Mouse (Mus musculus) spleen, adult 12 weeks (tissue): ENCODE data around the gene Prkci.

Source experiments
- DNase-seq: peaks from one replicate; pipeline ENCODE4 v3.0.0; 2022; ENCODE audit warnings: low spot score

Gene Prkci

DNA sequence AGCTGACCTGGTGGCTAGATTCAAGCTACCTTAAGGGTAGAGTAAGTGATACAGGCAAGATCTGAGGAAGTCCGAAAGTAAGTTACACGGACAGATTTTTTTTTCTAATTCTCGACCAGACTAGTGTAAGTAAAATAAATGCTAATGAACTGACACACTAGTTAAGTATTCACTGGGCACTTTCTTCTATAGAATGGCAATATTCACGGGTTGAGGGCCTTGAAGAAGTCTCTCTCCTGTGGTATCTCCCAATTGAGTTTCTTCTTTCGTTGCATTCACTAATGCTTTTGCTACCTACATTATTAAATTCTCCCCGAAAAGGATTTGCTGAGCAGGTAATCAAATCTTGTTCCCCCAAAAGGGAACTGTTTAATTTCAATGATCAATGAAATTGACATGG, 688 bp upstream of the Prkci start:
- DNase-seq, result no peak

DNA sequence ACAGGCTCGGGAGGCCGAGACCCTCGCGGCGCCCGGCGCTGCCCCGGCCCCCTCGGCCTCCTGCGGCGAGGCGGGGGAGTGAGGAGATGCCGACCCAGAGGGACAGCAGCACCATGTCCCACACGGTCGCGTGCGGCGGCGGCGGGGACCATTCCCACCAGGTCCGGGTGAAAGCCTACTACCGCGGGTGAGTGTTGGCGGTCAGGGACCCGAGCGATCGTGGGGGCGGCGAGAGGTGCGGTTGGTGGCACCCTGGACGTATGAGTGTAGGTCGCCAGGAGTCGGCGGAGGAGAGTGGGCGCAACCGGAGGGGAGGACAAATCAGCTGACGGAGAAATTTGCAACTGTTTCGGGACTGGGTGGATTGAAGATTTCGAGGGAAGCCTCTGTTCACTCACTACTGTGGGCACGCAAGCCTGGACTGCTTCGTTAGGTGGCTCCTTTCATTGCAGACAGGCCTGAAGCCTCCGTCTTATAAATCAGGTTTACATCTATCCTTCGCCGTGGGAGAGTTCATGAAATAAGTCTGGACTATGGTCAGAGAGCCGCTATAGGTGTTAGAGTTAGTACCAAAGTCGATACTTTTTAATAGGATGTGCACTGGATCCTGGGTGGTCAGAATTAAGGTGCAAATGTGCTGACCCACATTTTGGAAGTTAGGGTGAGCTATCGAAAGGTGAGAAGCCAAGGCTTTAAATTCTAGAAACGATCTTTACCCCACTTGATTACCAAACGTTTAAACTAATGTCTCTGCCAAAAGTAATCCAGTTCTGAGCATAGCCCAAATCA, 546 bp downstream of the Prkci start:
- no peak for DNase-seq

DNA sequence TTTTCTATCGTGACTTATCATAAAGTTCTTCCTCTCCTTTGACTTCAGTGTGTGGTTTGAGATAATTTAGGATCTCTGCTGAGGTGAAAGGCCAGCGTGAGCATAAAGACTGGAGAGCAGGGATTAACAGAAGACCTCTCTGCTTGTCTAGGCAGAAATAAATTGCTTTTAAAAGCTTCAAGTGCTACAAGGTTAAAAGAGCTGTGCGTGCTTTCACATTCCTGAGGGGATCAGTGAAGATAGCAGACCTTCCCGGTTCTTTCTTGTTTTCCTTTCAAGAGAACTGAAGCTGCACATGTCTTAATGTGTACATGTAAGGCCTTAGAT, 1.1 kb downstream of the Prkci start:
- DNase-seq, result no peak

DNA sequence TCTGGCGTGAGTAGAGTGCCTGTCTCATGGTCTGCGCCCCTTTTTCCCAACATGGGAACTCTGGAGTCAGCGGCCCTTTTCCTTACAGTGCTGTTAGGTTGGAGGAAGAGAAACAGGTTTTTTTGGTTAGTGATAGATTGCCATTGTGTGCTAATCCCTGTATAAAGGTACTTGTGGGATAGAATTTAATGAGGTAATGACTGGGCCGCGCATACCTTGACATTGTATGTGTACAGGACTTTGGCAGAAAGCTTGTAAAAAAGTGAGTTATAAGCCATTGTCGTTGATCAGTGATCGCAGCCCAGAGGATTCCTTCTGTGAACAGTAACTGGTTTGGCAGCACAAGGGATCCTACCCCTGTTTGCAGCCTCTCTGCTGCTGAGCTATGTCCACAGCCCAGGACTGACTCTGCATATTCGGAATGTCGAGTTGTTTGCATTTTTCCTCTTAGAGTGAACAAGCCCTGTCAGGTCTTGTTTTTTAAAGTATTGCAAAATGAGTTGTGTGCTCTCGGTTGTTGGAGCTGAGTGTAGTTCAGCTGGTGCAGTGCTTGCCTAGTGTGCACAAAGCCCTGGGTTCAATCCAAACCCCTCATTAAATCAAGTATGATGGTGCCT, 4.0 kb downstream of the Prkci start:
- DNase-seq, result no peak

DNA sequence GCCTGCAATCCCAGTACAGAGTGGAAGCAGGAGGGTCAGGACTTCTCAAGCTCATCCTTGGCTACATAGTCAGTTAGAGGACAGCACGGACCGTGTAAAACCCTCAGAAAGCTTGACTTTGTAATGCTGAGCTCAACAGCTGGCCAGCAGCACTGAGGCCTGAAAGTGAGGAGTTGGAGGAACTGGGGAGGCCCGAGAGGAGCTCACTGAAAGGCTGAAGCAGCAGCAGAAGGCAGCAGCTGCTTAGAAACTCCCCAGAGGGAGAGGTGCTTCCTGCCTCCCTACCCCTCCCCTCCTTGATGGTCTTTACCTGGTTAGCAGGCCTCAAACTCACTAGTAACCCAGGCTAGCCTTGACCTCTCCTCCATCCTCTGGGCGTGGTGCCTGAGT, 4.5 kb downstream of the Prkci start:
- DNase-seq, result no peak

DNA sequence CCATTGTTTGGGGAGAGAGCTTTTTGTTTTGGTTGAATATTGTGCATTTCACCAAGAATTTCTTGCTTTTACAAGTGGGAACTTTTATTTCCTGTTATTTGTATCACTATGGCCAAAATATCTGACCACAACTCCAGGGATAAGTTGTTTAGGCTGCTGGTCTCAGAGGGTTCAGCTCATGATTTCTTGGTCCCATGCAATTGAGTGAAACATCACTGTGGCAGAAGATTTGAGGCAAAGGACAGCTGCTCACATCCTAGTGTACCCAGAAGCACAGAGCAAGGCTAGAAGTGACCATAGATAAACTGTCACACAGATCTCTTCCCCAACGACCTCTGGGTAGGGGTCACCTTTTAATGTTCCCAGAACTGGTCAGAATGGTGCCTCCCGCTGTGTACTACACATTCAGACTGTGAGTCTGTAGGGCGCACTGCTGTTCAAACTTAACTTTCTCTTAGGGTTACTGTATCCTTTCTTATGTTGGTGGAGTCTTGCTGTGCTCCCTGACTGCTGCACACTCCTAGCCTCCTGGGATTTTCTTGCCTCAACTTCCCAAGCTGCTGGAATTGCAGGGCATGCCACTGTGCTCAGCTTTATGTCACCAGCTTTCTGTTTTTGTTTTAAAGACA, 5.6 kb downstream of the Prkci start:
- no peak for DNase-seq

DNA sequence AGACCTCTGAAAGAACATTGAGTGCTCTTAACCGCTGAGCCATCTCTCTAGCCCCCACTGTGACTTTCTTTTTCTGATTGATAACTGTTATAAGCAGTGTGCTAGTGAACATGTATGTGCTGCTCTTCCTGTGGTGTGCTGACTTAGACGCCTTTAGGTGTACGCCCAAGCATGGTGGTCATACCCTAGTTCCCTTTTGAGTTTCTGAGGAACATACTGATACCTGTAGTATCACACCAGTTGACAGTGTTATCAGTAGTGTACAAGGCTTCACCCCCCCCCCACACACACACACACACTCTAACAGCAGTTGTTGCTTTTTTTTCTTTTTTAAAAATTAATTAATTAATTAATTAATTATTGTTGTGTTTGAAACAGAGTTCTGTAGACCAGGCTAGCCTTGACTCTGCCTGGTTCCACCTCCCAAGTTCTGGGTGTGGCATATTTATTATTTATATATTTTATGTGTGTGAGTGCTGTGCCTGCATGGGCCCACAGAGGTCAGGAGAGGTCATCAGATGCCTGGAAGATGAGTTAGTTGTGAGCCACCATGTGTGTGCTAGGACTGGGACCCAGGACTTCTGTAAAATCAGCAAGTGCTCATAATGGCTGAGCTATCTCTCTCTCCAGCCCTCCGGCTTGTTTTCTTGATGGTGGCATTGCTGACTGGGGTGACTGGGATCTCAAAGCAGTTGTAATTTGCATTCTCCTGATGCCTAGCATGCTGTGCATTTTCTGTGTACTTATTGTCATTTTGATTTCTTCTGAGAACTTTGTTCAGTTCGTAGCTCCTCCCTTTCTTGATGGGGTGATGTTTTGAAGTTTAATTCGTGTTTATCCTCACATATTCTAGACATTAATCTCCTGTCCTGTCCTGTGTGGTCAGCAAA, 9.0 kb downstream of the Prkci start:
- no peak for DNase-seq

DNA sequence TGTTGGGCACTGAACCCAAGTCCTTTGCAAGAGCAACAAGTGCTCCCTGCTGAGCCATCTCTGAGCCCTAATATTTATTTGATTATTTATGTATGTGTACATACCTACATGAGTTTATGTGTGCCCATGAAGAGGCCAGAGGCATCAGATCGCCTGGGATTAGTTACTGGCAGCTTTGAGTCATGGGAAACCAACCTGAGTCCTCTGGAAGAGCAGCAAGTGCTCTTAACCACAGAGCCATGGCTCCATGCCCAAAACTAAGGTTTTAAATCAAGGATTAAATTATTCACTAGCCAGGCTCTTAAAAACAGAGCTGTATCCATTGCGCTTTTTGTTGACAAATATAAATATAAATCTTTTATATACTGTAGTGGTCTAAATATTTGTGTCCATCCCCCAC, 18.8 kb downstream of the Prkci start:
- no peak for DNase-seq

DNA sequence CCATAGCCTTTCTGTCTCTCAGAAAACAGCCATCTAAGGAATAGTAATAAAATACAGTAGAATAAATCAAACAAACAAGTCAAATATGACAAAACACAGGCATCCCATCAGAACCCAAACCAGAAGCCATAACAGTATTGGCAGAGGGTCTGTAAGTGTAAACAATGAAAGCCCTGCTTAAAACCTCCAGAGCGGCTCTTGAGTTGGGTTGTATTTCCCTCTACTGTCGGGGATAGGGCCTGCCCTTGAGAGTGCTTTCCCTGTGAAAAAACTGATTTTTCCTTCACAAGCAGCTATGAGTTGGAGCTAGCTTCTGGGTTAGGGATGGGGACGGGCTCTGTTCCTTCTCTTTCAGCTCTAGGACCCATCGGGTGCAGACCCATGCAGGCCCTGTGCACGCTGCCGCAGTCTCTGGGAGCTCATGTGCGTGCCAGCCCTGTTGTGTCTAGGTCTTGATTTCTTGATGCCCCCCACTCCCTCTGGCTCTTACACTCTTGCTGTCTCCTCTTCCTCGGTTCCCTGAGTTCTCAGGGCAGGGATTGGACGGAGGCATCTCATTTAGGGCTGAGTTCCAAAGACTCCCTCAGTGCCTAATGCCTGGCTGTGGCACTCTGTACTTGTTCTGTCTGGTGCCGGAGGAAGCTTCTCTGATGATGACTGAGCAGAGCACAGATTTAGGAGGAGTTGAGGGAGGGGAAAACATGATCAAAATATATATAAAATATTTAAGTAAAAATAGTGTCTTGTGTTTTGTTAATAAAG, 20.3 kb downstream of the Prkci start:
- no peak for DNase-seq

DNA sequence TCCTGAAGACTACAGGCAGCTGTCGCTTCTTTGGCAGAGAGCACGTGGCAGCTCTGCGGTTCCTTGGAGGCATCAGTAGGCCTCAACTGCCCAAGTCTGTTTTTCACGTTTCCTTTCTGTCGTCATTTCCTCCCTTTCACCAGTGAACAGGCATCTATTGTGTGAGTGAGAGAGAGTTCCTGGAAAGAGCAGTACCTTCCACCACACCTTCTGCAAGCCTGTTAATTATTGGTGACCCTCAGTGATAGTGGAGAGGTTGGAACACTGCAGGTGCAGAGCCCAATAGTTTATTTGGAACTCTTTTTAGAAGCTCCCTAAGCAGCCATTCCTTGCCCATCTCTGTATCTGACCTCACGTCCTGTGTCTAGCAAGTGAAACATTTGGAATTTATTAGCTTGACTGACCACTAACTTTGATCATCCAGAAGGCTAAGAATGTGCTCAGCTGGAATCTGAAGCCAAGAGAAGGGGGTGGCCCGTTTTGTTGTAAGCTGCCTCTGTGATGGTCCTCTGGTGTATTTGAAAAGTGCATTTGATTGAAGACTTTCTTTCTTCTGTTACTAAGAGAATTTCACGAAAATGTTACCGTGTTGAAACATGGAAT, 21.1 kb downstream of the Prkci start:
- DNase-seq, result no peak

DNA sequence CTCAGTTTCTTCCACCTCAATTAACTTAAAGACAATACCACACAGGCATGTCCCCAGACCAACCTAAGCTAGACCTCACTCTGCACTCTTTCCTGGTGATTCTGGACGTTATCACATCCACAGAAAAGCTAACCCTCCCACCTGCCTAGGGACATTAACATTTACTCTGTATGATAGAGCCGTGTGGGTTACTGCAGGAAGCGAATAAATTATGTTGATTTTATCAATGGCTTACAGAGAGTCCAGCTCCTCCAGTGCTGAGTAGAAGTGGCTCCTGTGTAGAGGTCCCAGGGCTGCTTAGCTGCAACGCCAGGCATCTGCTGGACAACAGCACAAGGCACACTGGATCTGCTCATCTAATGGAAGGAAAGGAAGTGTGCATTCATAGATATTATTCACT, 22.1 kb downstream of the Prkci start:
- DNase-seq, result no peak

DNA sequence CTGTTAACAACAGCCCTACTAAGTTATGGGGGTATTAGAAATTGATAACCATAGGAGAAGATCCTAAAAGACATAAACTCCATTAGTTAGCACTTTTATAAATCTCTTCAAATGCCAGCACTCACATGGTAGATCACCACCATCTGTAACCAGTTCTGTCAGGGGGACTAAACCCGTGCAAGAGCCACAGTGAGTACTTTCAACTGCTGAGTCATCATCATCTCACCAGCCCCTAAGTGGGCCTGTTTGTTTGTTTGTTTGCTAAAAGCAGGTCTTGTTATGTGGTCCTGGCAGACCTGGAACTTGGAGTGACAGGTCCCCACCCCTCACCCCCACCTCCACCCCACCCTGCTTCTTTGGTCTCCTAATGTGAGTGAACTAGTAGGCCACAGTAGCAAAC, 23.7 kb downstream of the Prkci start:
- DNase-seq, result no peak

DNA sequence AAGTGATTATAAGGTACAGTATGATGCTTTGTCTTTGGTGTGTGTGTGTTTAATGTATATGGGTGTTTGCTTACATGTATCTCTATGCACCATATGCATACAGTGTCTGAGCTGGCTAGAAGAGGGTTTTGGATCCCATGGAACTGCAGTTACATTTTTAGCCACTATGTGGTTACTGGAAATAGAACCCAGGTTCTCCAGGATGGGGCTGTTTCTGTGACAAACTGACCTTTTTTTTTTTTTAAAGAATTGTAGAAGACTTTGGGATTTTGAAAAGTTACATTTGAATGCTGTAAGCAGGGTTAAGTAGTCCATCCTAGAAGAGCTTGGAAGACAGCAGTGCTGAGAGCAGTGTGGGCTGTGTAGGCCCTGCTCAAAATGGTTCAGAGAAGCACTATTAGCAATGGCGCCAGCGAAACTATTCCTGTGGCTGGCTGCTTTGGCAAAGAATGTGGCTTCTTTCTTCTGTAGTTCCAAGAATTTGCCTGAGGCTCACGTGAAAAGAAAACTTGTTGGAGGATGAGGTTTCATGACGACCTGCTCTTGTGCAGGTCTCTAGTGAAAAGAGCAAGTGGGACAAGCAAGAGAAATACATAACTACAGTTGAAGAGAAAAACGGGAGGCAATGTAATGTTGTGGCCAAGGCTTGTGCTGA, 24.4 kb downstream of the Prkci start:
- DNase-seq, result no peak

DNA sequence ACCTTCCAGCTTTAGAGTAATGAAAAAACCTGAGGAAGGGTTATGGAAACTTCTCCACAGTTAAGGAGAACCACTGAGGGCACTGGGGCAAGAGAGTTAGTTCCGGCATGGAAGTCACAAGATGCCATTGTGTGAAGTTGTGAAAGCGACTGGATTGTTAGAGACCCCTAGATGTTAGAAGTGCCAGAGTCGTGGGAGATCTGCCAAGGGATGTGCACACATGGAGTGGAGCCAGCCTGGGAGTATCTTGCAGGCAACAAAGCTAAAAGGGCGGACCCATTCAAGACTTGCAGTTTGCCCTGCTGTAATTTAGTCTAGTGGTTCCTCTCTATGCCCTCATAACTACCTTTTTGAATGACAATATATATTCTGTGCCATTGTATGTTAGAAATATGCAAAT, 25.1 kb downstream of the Prkci start:
- no peak for DNase-seq

DNA sequence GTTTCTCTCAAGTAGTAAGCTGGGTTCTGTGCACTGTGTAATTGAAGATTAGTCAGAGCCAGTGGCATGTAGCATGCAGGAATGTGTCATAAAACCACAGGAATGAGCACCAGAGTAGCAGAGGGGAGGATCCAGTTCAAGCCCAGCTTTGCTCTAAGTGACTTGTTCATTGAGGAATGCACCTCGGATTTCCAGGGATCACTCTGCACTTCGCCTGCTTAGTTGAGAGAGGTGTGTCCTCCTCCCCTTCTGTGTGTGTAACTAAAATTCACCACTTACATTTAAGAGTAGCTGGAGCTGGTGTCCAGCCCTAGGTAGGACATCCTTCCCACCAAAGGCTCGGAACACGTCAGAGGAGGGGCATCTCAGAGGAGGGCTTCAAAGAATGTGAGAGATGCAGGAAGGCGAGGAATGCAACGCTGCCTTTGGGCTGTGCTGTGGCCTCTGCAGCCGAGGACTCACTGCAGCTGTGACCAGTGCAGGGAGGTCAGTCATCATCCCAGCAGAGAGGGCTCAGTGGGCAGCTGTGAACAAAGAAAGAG, 27.4 kb downstream of the Prkci start:
- DNase-seq, result no peak

DNA sequence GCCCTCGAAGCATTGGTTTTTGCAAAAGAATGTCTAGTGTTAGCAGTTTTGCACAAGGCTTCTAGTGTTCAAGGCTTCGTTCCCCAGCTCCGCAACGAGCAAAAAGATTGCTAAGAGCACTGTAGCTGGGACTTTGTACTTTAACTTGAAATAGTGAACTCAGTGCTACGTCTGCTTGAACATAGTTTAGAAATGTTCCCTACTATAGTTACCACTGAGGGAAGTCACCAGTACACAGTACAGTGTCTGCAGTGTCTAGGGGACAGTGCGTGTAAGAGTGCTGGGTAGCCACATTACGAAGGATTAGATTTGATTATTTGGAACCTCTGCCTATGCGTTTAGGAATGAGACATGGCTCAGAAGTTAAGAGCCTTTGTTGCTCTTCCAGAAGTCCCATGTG, 32.2 kb downstream of the Prkci start:
- no peak for DNase-seq

DNA sequence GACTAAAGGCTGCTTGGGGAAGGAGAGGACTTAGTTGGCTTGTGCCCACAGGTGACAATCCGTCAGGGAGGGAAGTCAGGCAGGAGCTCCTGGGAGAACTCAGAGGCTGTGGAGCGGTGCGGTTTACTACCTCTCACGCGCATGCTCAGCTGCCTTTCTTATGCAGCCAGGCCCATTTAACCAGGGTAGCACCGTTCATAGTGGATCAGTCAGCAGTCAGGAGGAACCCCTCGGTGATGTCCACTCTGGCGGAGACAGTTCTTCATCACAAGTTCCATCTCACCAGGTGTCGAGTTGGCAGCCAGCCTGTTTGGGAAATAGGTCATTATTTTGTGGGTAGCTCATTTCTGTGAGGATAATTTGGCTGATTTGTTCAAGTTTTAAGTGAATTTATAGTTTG, 36.1 kb downstream of the Prkci start:
- DNase-seq, result no peak

DNA sequence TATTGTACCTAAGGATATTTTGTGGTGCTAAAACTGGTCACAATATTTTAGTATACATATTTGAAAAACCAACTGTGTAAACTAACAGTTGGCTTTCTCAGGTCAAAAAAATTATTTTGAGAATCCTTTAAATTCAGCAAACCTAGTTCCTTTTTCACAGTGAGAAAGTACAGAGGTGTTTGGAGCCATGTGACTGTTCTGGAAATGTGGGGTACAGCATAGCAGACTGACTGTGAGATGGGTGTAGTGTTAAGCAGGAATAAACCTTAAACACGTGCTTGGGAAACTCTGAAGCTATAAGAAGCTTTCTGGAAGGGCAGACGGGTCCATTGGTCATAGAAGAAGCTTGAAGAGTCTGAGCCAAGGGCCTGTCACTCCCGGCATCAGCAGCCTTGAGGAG, 38.1 kb downstream of the Prkci start:
- DNase-seq, result no peak

DNA sequence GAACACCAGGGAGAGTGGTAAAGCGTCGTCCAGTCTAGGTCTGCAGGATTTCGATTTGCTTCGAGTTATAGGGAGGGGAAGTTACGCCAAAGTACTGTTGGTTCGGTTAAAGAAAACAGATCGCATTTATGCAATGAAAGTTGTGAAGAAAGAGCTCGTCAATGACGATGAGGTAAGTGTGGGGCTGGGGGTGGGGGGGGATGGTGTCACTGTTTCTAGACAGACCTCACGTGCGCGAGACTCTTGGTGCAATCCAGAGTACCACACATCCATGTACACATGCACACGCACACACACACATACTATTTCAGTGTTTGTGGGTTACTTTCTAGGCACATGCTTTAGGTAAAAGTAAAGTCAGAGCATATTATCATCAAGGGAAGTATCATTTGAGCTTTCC, 42.3 kb downstream of the Prkci start:
- DNase-seq, result no peak

DNA sequence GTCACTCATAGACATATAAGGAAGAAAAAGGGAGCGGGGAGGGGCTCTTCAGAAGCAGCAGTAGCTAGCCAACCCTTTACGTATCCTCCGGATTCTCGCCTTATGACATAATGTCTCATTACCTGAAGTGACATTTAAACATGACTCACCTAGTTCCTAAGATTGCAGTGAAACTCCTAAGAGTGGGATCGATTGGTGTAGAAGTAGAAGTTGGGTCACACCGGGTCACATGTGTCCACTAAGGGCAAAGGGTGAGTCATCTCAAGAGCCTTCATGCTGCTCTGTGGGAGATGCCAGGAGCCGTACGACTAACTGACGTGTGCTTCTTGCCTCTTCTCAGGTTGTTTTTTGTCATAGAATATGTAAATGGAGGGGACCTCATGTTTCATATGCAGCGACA, 43.1 kb downstream of the Prkci start:
- no peak for DNase-seq

DNA sequence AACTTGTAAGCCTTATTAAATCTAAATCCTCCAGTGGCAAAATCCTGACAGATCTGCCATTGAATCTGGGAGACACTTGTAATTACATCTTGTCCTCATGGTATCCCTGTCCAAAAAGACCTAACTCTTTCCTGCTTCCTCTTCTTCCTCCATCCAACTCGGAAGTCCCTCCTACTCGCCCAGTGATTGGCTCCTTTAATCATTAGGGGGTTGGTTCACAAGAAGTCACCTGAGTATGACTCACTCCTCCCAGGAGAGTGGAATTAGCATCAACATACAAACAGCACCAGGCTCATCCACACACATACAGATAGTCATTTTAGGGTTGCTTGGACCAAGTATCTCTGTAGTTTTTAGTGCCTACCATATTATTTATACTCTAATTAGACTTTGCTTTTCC, 47.4 kb downstream of the Prkci start:
- DNase-seq, result no peak
